Mouse (Mus musculus): Measurements from ENCODE around the gene Yipf6.
"Not testable (repeated sequence)": the region's sequence is repeated elsewhere in the genome, so short reads cannot be mapped to it uniquely, and the experiment has no call there.

The Yipf6 gene

GRCm38 (mm10) chrX:98936101-98936500, at the start of gene Yipf6:
Gene Yipf6, plus strand, starts transcription at chrX:98936316.
- DNase-seq, result peak; percentile 3 to 7

GRCm38 (mm10) chrX:98890072-98890405, 46.1 kb upstream of the Yipf6 start:
- no peak for DNase-seq

DNA sequence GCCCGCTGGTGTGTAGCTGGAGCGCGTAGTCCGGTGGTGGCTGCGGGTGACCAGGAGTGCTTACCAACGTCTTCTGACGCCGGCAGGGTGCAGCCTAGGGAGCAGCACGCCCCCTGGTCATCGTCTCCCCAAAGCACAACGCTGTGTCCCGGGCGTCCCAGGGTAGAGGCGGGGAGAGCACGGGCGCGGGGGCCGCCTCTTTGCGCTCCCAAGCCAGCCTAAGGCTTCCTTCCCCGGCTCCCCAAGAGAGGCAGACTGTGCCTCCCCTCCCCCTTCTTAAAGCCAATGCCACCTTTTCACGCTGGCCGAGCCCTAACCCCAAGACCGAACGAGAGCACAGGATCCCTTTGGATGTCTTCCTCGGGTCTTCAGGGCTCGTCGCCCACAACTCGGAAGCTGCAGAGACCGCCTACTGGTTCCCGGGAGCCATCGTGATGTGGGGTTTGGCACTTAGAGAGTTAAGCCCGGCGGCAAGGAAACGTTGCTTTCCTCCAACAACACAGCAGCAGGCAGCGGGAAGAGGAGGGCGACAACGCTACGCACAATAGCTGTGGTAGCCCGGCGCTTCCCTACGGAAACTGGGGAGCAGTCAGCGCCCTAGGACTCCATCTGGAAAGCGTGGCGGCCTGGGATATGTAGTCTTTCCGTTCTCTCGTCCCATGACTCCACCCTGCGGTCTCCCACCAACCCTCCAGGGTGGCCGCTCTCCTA, 45.6 kb upstream of the Yipf6 start, which contains the start of gene Ophn1:
Gene Ophn1 (minus strand): TSS at position 620 of the 711 bp plus-strand sequence.
- DNase-seq, result peak; percentile 73 to 80

DNA sequence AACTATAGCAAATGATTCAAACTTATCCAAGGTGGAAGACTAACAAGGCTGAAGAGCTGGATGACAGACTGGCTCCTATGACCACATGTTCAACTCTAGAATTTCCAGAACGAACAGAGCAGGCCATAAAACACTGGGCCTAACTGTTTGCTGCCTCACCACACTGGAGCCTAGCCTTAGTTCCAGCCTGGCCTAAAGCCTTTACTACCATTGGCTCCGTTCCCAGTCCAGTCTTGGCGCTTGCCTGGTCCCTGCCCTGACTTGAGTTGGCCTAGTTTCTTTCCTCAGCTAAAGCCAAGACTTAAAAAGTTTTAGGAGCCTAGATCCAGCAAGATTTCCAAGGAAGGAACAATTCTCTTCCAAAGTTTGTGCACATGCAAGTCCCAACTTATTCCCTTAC, 37.8 kb upstream of the Yipf6 start:
- DNase-seq, result peak; percentile 53 to 72

- no peak for DNase-seq
Observed at GRCm38 (mm10) chrX:98904226-98904625, 31.9 kb upstream of the Yipf6 start.

DNA sequence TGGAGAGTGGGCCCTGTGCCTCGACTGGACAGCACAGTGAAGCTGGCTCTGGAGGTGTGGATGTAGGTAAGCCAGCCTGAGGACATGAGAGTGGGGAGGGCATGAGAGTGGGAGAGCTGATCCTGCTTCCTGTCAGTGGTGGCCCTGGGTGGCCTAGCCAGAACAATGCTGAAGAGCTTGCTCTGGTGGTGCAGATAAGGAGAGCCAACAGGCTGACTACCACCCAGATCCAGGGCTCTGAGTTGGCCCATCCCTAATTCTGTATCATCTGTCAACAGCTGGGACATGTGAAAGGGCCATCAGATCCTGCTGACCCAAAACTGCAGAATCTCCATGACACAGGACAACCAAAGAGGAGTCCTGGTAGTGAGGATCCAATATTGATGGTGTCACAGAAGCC, 27.2 kb upstream of the Yipf6 start:
- no peak for DNase-seq

GRCm38 (mm10) chrX:98919423-98919822, 16.7 kb upstream of the Yipf6 start:
- DNase-seq, result peak; percentile 34 to 47

DNA sequence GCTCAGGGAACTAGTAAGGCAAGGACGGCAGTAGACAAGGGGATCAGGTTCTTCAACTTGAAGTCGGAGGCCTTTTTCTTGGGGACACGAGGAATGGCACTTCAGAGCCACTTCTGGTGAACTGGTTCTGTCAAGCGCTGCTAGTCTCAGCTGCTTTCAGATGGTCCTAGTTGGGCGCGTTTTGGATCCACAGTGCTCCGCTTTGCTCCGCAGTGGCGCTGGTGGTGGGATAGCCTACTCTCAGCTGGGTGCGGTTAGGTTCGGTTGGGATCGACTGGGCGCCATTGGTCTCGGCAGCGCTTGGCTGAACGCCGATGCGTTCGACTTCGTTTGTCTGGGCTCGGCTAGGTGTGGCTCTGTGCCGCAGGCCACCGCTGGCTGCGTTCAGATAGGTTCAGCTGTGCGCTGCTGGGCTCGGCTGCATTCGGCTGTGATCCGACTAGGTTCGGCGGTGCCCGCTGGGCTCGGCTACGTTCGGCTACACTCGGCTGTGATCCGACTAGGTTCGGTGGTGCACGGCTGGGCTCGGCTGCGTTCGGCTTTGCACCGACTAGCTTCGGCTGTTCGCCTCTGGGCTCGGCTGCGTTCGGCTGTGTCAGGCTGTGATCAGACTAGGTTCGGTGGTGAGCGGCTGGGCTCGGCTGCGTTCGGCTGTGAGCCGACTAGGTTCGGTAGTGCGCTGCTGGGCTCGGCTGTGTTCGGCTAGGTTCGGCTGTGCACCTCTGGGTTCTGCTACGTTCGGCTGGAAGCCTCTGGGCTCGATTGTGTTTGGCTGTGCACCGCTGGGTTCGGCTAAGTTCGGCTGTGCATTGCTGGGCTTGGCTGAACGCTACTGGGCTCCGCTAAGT, 815 bp downstream of the Yipf6 start:
- DNase-seq, result peak; percentile 97

DNA sequence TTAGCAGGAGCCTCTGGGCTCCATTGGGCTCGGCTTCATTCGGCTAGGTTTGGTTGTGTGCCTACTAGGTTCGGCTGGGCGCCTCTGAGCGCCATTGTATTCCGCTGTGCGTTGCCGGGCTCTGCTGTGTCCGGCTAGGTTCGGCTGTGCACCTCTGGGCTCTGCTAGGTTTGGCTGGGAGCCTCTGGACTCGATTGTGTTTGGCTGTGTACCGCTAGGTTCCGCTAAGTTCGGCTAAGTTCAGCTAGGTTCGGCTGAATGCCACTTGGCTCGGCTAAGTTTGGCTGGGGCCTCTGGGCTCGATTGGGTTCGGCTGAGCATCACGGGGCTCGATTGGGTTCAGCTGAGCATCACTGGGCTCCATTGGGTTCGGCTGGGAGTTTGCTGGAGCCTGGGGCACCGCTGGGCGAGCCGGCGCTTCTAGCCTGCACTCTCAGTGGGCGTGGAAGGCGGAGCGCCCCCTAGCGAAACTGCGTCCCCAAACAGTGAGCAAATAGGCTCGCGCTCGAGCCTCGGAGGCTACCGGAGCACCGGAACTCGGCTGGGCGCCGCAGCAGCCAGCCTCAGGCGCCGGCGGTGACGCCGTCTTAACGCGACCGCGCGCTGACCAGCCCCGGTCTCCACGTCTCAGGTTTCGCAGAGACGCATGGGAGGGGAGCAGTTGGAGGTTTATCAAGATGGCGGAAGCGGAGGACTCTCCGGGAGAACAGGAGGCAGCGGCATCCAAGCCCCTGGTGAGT, 1.6 kb downstream of the Yipf6 start:
- DNase-seq, result peak; percentile 96

GRCm38 (mm10) chrX:98953941-98954340, 17.8 kb downstream of the Yipf6 start:
- peak; percentile 39 to 46 for DNase-seq

DNA sequence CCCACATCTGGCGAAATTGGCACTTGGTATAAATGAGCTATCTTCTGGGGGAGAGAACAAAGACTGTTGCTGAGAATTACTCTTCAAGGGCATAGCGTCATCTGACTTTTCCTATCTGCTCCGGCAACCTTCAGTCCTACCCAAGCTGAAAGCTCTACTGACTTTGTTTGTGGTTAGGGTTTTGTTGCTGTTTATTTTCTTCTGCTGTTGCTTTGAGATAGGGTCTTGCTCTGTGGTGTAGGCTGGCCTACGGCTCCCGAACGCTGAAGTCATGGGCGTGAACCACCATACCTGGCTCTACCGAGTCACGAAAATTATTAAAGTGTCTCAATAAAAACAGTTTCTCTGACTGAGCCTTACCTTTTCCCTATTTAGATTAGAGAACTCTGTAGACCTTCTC, 22.2 kb downstream of the Yipf6 start:
- DNase-seq, result no peak

DNA sequence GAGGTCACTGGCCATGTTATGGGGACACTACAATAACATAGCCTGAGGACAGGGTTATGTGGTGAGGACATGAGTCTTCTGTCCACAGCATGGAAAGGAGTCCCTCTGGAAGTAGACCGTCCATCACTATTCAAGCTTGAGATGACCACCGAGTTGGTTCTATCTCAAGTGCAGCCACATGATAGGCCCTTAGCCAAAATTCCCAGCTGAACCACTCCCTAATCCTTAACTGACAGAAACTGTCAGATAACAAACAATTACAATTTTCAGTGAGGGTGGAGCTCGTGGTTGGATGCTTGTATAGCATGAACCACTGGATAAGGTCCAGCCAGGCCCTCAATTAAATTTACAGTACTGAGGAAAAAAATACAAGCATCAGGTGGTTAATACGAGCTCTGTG, 22.9 kb downstream of the Yipf6 start:
- DNase-seq, result no peak

GRCm38 (mm10) chrX:98963742-98964141, 27.6 kb downstream of the Yipf6 start:
- no peak for DNase-seq

GRCm38 (mm10) chrX:98964513-98964912, 28.4 kb downstream of the Yipf6 start:
- DNase-seq, result no peak

GRCm38 (mm10) chrX:98986611-98987010, 50.5 kb downstream of the Yipf6 start:
- not testable (repeated sequence) for DNase-seq

DNA sequence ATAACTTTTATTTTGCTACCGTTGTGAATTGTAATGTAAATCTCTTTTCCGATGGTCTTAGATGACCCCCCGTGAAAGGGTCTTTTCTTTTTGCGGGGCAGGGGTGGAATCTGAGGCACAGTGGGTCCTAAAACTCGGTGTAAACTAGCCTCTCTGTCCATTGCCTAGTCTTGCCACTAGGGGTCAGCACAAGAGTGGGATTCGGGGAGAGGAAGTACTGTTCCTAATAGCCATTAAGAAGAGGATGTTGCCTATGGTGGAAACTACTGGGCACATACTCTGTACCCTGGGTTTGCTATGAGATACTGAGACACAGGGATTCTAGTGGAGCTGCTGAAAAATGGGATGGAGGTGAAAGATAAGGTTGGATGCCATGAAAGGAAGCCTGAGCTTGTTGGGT, 53.5 kb downstream of the Yipf6 start:
- DNase-seq, result peak; percentile 73
